Mouse (Mus musculus) hindbrain, embryonic 13.5 days (tissue): Measurements from ENCODE around the gene B9d1. TPM values are rescaled to one million over a fixed set of nuclear protein-coding genes. Genes with fewer than 3 reads are reported as not detected.

Experiments used
- ATAC-seq: fragments of 200-750 bp; cut with Nextera tagmentation; 2 replicates; pipeline ENCODE4 v1.8.0; 2017; ENCODE audit warnings: moderate TSS enrichment; ENCODE audit not compliant: low FRiP score
- H3K27ac ChIP-seq: fragments of 300-500 bp; sonication (generic); 2 replicates; pipeline ENCODE4 v1.5.1; 2015; ENCODE audit warnings: inconsistent platforms, mild to moderate bottlenecking, moderate library complexity
- H3K27me3 ChIP-seq: fragments of 300-500 bp; sonication (generic); 2 replicates; pipeline ENCODE4 v1.6.1; 2015; ENCODE audit warnings: mild to moderate bottlenecking, inconsistent platforms
- H3K36me3 ChIP-seq: fragments of 300-500 bp; sonication (generic); 2 replicates; pipeline ENCODE4 v1.6.1; 2015; ENCODE audit warnings: mild to moderate bottlenecking, inconsistent platforms
- H3K4me1 ChIP-seq: fragments of 300-500 bp; sonication (generic); replicated peaks from 2 replicates; pipeline ENCODE4 v1.6.1; 2015; ENCODE audit warnings: inconsistent platforms
- H3K4me2 ChIP-seq: fragments of 300-500 bp; sonication (generic); 2 replicates; pipeline ENCODE4 v1.6.1; 2015; ENCODE audit warnings: inconsistent platforms, mild to moderate bottlenecking, moderate library complexity
- H3K4me3 ChIP-seq: fragments of 300-500 bp; sonication (generic); 2 replicates; pipeline ENCODE4 v1.5.1; 2015; ENCODE audit warnings: mild to moderate bottlenecking, inconsistent platforms
- H3K9ac ChIP-seq: fragments of 300-500 bp; sonication (generic); 2 replicates; pipeline ENCODE4 v1.6.1; 2015; ENCODE audit warnings: mild to moderate bottlenecking, inconsistent platforms
- H3K9me3 ChIP-seq: fragments of 300-500 bp; sonication (generic); 2 replicates; pipeline ENCODE4 v1.6.1; 2016; ENCODE audit warnings: inconsistent platforms
- WGBS: fragments of 180-500 bp; shearing (Covaris S2); methylation state at CpG from one replicate; pipeline ENCODE4 v1.1.7; 2015; 5-methylcytosine and 5-hydroxymethylcytosine counted together
- polyA plus RNA-seq: library from polyadenylated mRNA; unstranded; fragments of >200 nt; fragmentation: Nextera tagmentation; extraction: Ambion mirVana; gene quantifications from 2 replicates; pipeline ENCODE4 v1.2.1, GENCODE M21; 2015

B9d1 gene
- polyA plus RNA-seq, 1 experiment from 2014 or later: 43.4 TPM

GRCm38 (mm10) chr11:61532820-61533219, 27.9 kb downstream of the B9d1 start:
- Histone ChIP-seq H3K4me2 (no peak overlapping the region), H3K4me1 (peaks cover 17% of the 10 kb centered on the region), H3K27ac (no peak overlapping the region), H3K36me3 (peaks cover 22% of the 10 kb centered on the region; the same call in 1 of the 2 replicates), H3K4me3 (no peak overlapping the region), H3K9ac (no peak overlapping the region), H3K27me3 (no peaks in the 10 kb centered on the region), H3K9me3 (no peaks in the 10 kb centered on the region)
- WGBS: 89% methylated on average over 2 of the region's 2 CpGs
- no peak for ATAC-seq

- H3K4me3 ChIP-seq: no peak overlapping the region
- peaks cover 23% of the 10 kb centered on the region; the same call in 1 of the 2 replicates for H3K36me3 ChIP-seq
- H3K9me3 ChIP-seq: no peaks in the 10 kb centered on the region
- H3K4me2 ChIP-seq: no peak overlapping the region
- no peak for ATAC-seq
- 75% methylated on average over 5 of the region's 5 CpGs for WGBS
- no peak overlapping the region for H3K27ac ChIP-seq
- H3K27me3 ChIP-seq: no peaks in the 10 kb centered on the region
- peaks cover 16% of the 10 kb centered on the region for H3K4me1 ChIP-seq
- no peak overlapping the region for H3K9ac ChIP-seq
Observed at GRCm38 (mm10) chr11:61533571-61533970, 28.6 kb downstream of the B9d1 start.

- no peak overlapping the region for H3K4me2 ChIP-seq
- no peak overlapping the region for H3K4me3 ChIP-seq
- no peak for ATAC-seq
- no peaks in the 10 kb centered on the region for H3K9me3 ChIP-seq
- H3K27ac ChIP-seq: no peak overlapping the region
- H3K9ac ChIP-seq: no peak overlapping the region
- WGBS: 74% methylated on average over 1 of the region's 1 CpGs
- 0 out of 2 replicates have a peak, but pooled peaks cover 2% of the 10 kb centered on the region for H3K4me1 ChIP-seq
- H3K36me3 ChIP-seq: peaks cover 36% of the 10 kb centered on the region
- H3K27me3 ChIP-seq: no peaks in the 10 kb centered on the region
Observed at GRCm38 (mm10) chr11:61535530-61535929, 30.6 kb downstream of the B9d1 start.

GRCm38 (mm10) chr11:61536952-61537351, 32.0 kb downstream of the B9d1 start:
- WGBS: 80% methylated on average over 3 of the region's 3 CpGs
- H3K36me3 ChIP-seq: peaks cover 31% of the 10 kb centered on the region
- 0 out of 2 replicates have a peak, but pooled peaks cover 2% of the 10 kb centered on the region for H3K4me1 ChIP-seq
- H3K4me2 ChIP-seq: no peak overlapping the region
- H3K4me3 ChIP-seq: no peak overlapping the region
- no peaks in the 10 kb centered on the region for H3K27me3 ChIP-seq
- ATAC-seq: no peak
- no peaks in the 10 kb centered on the region for H3K9me3 ChIP-seq
- H3K27ac ChIP-seq: no peak overlapping the region
- H3K9ac ChIP-seq: no peak overlapping the region

- H3K27ac ChIP-seq: no peak overlapping the region
- no peaks in the 10 kb centered on the region for H3K9me3 ChIP-seq
- peaks cover 28% of the 10 kb centered on the region for H3K36me3 ChIP-seq
- no peak overlapping the region for H3K4me2 ChIP-seq
- 95% methylated on average over 3 of the region's 3 CpGs for WGBS
- no peak for ATAC-seq
- H3K4me1 ChIP-seq: 0 out of 2 replicates have a peak, but pooled peaks cover 2% of the 10 kb centered on the region
- H3K4me3 ChIP-seq: no peak overlapping the region
- no peaks in the 10 kb centered on the region for H3K27me3 ChIP-seq
- no peak overlapping the region for H3K9ac ChIP-seq
Observed at GRCm38 (mm10) chr11:61537362-61537761, 32.4 kb downstream of the B9d1 start.

GRCm38 (mm10) chr11:61540642-61541041, 35.7 kb downstream of the B9d1 start:
- no peak overlapping the region for H3K4me2 ChIP-seq
- H3K4me1 ChIP-seq: no peaks in the 10 kb centered on the region
- no peak overlapping the region for H3K27ac ChIP-seq
- WGBS: 90% methylated on average over 7 of the region's 7 CpGs
- H3K9me3 ChIP-seq: no peaks in the 10 kb centered on the region
- peaks cover 32% of the 10 kb centered on the region for H3K36me3 ChIP-seq
- H3K27me3 ChIP-seq: no peaks in the 10 kb centered on the region
- no peak overlapping the region for H3K4me3 ChIP-seq
- H3K9ac ChIP-seq: no peak overlapping the region
- ATAC-seq: no peak

GRCm38 (mm10) chr11:61541106-61541505, 36.2 kb downstream of the B9d1 start:
- Histone ChIP-seq H3K27ac (no peak overlapping the region), H3K4me2 (no peak overlapping the region), H3K4me3 (no peak overlapping the region), H3K36me3 (peaks cover 37% of the 10 kb centered on the region), H3K4me1 (no peaks in the 10 kb centered on the region), H3K9me3 (no peaks in the 10 kb centered on the region), H3K9ac (no peak overlapping the region), H3K27me3 (no peaks in the 10 kb centered on the region)
- 87% methylated on average over 2 of the region's 2 CpGs for WGBS
- ATAC-seq: no peak

- ATAC-seq: no peak
- Histone ChIP-seq H3K4me1 (no peaks in the 10 kb centered on the region), H3K4me3 (no peak overlapping the region), H3K4me2 (no peak overlapping the region), H3K9ac (no peak overlapping the region), H3K9me3 (no peaks in the 10 kb centered on the region), H3K27me3 (no peaks in the 10 kb centered on the region), H3K27ac (no peak overlapping the region), H3K36me3 (peaks cover 27% of the 10 kb centered on the region)
- 86% methylated on average over 2 of the region's 2 CpGs for WGBS
Observed at GRCm38 (mm10) chr11:61545586-61545985, 40.6 kb downstream of the B9d1 start.

- Histone ChIP-seq H3K36me3 (peaks cover 27% of the 10 kb centered on the region), H3K4me2 (no peak overlapping the region), H3K9me3 (no peaks in the 10 kb centered on the region), H3K4me3 (no peak overlapping the region), H3K9ac (no peak overlapping the region), H3K4me1 (no peaks in the 10 kb centered on the region), H3K27ac (no peak overlapping the region), H3K27me3 (no peaks in the 10 kb centered on the region)
- WGBS: 93% methylated on average over 10 of the region's 10 CpGs
- no peak for ATAC-seq
Observed at GRCm38 (mm10) chr11:61546452-61546851, 41.5 kb downstream of the B9d1 start.

GRCm38 (mm10) chr11:61547710-61548109, 42.8 kb downstream of the B9d1 start:
- no peak overlapping the region for H3K4me2 ChIP-seq
- 90% methylated on average over 4 of the region's 4 CpGs for WGBS
- H3K4me3 ChIP-seq: no peak overlapping the region
- peaks cover 27% of the 10 kb centered on the region for H3K36me3 ChIP-seq
- no peak overlapping the region for H3K27ac ChIP-seq
- H3K9me3 ChIP-seq: no peaks in the 10 kb centered on the region
- H3K9ac ChIP-seq: no peak overlapping the region
- ATAC-seq: no peak
- no peaks in the 10 kb centered on the region for H3K27me3 ChIP-seq
- H3K4me1 ChIP-seq: no peaks in the 10 kb centered on the region

GRCm38 (mm10) chr11:61550631-61551030, 45.7 kb downstream of the B9d1 start:
- ATAC-seq: no peak
- Histone ChIP-seq H3K4me1 (peaks cover 14% of the 10 kb centered on the region), H3K27ac (no peak overlapping the region), H3K4me2 (no peak overlapping the region), H3K36me3 (peaks cover 11% of the 10 kb centered on the region), H3K4me3 (no peak overlapping the region), H3K27me3 (no peaks in the 10 kb centered on the region), H3K9me3 (no peaks in the 10 kb centered on the region), H3K9ac (no peak overlapping the region)

- Histone ChIP-seq H3K27ac (peak overlapping the region; percentile 18; the same call in 1 of the 2 replicates), H3K9ac (no peak overlapping the region), H3K9me3 (no peaks in the 10 kb centered on the region), H3K27me3 (no peaks in the 10 kb centered on the region), H3K4me1 (peaks cover 14% of the 10 kb centered on the region), H3K4me3 (no peak overlapping the region), H3K4me2 (no peak overlapping the region), H3K36me3 (no peaks in the 10 kb centered on the region)
- no peak for ATAC-seq
- 77% methylated on average over 3 of the region's 3 CpGs for WGBS
Observed at GRCm38 (mm10) chr11:61553015-61553754, 48.2 kb downstream of the B9d1 start.

- Histone ChIP-seq H3K36me3 (no peaks in the 10 kb centered on the region; the same call in 1 of the 2 replicates), H3K9me3 (no peaks in the 10 kb centered on the region), H3K27ac (no peak overlapping the region), H3K4me3 (no peak overlapping the region), H3K4me2 (no peak overlapping the region), H3K9ac (no peak overlapping the region), H3K27me3 (no peaks in the 10 kb centered on the region), H3K4me1 (peaks cover 21% of the 10 kb centered on the region)
- no peak for ATAC-seq
- WGBS: 87% methylated on average over 5 of the region's 5 CpGs
Observed at GRCm38 (mm10) chr11:61559572-61559971, 54.6 kb downstream of the B9d1 start.
